Mouse (Mus musculus) liver, embryonic 14.5 days (tissue): ENCODE results near the gene Gm11437.

ENCODE experiments used
- CTCF ChIP-seq: IDR thresholded peaks from 2 replicates; pipeline ENCODE4 v1.5.1; 2016; ENCODE audit warnings: antibody characterized with exemption, low read depth, control low read depth
- EP300 ChIP-seq: IDR thresholded peaks from 2 replicates; pipeline ENCODE4 v1.6.1; 2016; ENCODE audit warnings: antibody characterized with exemption, low read depth

DNA sequence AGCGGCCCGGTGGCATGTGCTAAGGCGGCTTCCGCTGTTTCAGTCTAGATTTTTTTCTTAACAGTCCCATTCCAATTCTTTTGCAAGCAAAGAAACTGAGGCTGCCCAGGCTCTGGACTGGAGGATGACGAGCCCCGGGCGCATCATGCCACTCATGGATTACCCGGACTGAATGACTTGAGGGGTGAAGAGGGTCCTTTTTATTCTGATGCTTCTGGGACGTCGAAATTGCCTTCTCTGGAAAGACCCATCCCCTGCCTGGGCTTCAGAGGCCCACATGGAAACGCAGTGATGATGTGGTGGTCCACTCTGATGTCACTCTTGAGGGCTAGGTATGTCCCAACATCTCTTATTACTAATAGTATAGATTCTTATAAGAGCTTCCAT, 37.5 kb downstream of the Gm11437 start:
- TF ChIP-seq CTCF (no peak), EP300 (no peak)
